Mouse (Mus musculus): ENCODE data around the gene Svs2. TPM values are rescaled to one million over a fixed set of nuclear protein-coding genes. Genes with fewer than 3 reads are reported as not detected.
"Not testable (repeated sequence)": the region's sequence is repeated elsewhere in the genome, so short reads cannot be mapped to it uniquely, and the experiment has no call there.

The Svs2 gene
- total RNA-seq (2014; rRNA removed): not detected in 2 replicates
- polyA plus RNA-seq (2015; fragmentation: Nextera tagmentation; extraction: Ambion mirVana): not detected in 2 replicates

DNA sequence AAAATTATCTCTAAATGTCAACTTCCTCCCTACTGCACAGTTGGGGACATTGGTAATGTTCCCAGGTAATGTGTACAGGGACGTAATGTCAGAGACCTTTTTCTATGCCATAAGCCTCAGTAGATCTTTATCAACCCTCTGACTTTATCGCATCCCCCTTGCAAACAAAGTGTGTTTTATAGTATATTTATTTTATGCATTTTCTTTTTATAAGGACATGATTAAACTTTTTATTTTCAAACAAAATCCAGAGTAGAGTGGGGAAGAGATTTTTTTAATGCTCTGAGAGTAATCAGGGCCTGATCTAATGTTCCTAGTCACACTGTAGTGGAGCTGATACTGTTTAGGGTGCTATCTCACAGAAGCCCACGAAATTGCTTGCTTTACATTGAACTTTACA is at the start of gene Svs2:
Gene Svs2 (minus strand): TSS at position 101 of the 400 bp plus-strand sequence.
- no peak for TF ChIP-seq CTCF (IDR thresholded peaks at IDR 0.05; ENCODE audit: low read depth)
- WGBS: 89% methylated on average over 3 of the region's 3 CpGs
- H3K4me2 ChIP-seq (ENCODE audit: low read depth): no peak within 1 kb of the TSS
- DNase-seq: no peak
- no peak within 1 kb of the TSS for H3K27ac ChIP-seq (ENCODE audit: low read depth, low read length)
- H3K9me3 ChIP-seq (ENCODE audit: low read length): no peaks in the 10 kb centered on the region
- H3K9ac ChIP-seq: no peak within 1 kb of the TSS
- no peaks in the 10 kb centered on the region for H3K4me1 ChIP-seq (ENCODE audit: insufficient read depth)
- no peaks in the 10 kb centered on the region for H3K27me3 ChIP-seq (ENCODE audit: insufficient read depth, low read length)
- H3K36me3 ChIP-seq (ENCODE audit: insufficient read depth): no peaks in the 10 kb centered on the region
- H3K4me3 ChIP-seq (ENCODE audit: low read depth, low read length): no peak within 1 kb of the TSS
- no peak for ATAC-seq

DNA sequence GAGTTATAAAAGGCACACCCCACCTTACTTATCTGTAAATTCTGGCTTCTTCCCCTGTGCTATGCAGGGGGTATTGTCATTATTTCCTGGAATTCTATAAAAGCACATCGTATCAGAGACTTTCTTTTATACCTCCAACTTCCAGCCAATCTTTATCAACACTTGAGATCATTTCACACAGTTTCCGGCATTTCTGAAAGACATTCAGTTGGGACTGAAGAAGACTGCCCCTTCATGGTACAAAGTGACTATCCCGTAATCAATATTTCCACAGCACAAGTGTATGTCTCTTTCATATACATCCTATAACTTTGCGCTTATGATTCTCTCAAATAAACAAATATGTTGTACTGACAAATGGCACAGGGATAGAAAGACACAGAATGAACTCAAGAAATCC is 40.1 kb upstream of the Svs2 start, which contains the start of gene Svs4:
Gene Svs4 (minus strand): TSS at position 101 of the 400 bp plus-strand sequence.
- WGBS: 95% methylated on average over 4 of the region's 4 CpGs
- H3K36me3 ChIP-seq (ENCODE audit: insufficient read depth): no peaks in the 10 kb centered on the region
- H3K27me3 ChIP-seq (ENCODE audit: insufficient read depth, low read length): no peaks in the 10 kb centered on the region
- no peak within 1 kb of the TSS for H3K27ac ChIP-seq (ENCODE audit: low read depth, low read length)
- no peak within 1 kb of the TSS for H3K4me2 ChIP-seq (ENCODE audit: low read depth)
- no peak within 1 kb of the TSS for H3K4me3 ChIP-seq (ENCODE audit: low read depth, low read length)
- no peak for TF ChIP-seq CTCF (IDR thresholded peaks at IDR 0.05; ENCODE audit: low read depth)
- H3K9me3 ChIP-seq (ENCODE audit: low read length): no peaks in the 10 kb centered on the region
- ATAC-seq (no peak), DNase-seq (no peak)
- no peaks in the 10 kb centered on the region for H3K4me1 ChIP-seq (ENCODE audit: insufficient read depth)
- no peak within 1 kb of the TSS for H3K9ac ChIP-seq

DNA sequence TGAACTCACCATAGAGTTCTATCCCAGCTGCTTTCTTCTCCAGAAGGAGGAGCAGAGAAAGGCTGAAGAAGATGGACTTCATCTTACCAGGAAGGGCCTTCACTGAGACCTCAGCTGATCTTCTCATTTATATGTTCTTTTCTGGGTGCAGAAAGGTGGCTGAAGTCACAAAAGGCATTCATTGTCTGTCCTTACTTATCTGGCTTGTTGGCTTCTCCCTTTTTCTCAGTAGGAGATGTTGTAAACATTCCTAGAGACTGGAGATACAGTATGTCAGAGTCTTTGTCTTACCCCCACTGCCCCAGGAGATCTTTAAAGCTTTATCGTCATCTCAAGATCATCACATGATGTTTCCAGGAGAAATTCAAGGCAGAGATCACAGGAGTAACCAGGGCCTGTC is 18.3 kb upstream of the Svs2 start, which contains the start of gene Svs3b:
Gene Svs3b (minus strand): TSS at position 101 of the 400 bp plus-strand sequence.
- H3K4me3 ChIP-seq (ENCODE audit: low read depth, low read length); H3K27me3 ChIP-seq (ENCODE audit: insufficient read depth, low read length); H3K4me2 ChIP-seq (ENCODE audit: low read depth); H3K9me3 ChIP-seq (ENCODE audit: low read length); DNase-seq; H3K27ac ChIP-seq (ENCODE audit: low read depth, low read length); H3K9ac ChIP-seq; H3K36me3 ChIP-seq (ENCODE audit: insufficient read depth); ATAC-seq; H3K4me1 ChIP-seq (ENCODE audit: insufficient read depth): not testable (repeated sequence)
- WGBS: 90% methylated on average over 1 of the region's 1 CpGs

DNA sequence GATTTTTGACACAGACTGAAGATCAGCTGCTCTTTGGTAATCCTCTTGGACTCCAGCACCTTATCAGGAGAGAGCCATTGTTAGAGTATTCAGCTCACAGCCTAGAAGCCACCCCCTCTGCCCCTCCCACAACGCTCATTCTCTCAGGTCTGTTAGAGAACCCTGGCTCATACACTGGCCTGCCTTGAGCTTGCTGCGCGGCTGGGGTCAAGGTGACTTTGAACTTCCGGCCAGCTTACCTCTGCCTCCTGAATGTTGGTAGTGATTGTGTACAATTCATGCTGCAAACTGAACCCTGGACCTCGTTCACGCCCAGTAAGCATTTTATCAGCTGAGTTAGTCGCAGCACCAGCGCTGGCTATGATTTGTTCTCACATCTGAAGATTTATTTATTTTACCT is 5.6 kb downstream of the Svs2 start:
- 92% methylated on average over 8 of the region's 8 CpGs for WGBS
- TF ChIP-seq CTCF (IDR thresholded peaks at IDR 0.05; ENCODE audit: low read depth): no peak

DNA sequence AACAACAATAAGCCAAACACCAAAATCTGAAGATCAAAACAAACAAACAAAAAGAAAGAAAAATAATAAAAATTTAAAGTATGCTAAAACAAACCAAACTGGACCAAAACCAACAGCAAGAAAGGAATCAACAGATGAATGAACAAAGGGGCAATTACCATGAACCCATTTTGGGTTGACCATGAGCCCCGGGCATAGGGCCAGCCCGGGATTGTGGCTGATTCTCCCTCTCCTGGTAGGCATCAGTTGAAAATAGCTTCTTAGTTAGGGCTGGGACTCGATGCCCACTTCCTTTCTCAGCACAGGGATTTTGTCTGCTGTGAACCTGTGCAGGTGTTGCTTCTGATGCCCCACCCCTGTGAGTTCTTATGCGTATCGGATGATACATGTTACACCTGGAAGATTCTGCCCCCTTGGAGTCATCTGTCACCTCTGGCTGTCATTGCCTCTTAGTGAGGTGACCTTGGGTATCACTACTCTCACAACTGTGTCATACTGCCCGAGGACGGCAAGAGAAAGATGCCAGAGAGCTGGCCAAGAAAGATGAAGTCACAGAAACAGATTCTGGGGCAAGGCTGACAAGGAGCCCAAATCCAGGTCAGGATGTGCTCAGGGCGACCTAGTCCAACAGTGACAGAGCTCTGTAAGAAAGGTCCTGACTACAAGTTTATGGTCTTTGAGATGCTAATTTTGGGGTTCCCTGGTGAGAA is 9.8 kb downstream of the Svs2 start:
- H3K27ac ChIP-seq (ENCODE audit: low read depth, low read length): no peak overlapping the region
- no peak overlapping the region for H3K4me3 ChIP-seq (ENCODE audit: low read depth, low read length)
- H3K9me3 ChIP-seq (ENCODE audit: low read length): no peaks in the 10 kb centered on the region
- no peak for TF ChIP-seq CTCF (IDR thresholded peaks at IDR 0.05; ENCODE audit: low read depth)
- H3K9ac ChIP-seq: no peak overlapping the region
- DNase-seq (no peak), ATAC-seq (no peak)
- H3K27me3 ChIP-seq (ENCODE audit: insufficient read depth, low read length): no peaks in the 10 kb centered on the region
- no peaks in the 10 kb centered on the region for H3K36me3 ChIP-seq (ENCODE audit: insufficient read depth)
- 85% methylated on average over 8 of the region's 8 CpGs for WGBS
- H3K4me1 ChIP-seq (ENCODE audit: insufficient read depth): no peaks in the 10 kb centered on the region
- H3K4me2 ChIP-seq (ENCODE audit: low read depth): no peak overlapping the region

More for the DNA sequence above, 5.6 kb downstream of the Svs2 start:
- Histone ChIP-seq H3K36me3 (ENCODE audit: insufficient read depth) (no peaks in the 10 kb centered on the region), H3K9ac (no peak overlapping the region), H3K27me3 (ENCODE audit: insufficient read depth, low read length) (no peaks in the 10 kb centered on the region), H3K9me3 (ENCODE audit: low read length) (no peaks in the 10 kb centered on the region), H3K27ac (ENCODE audit: low read depth, low read length) (no peak overlapping the region), H3K4me1 (ENCODE audit: insufficient read depth) (no peaks in the 10 kb centered on the region), H3K4me2 (ENCODE audit: low read depth) (no peak overlapping the region), H3K4me3 (ENCODE audit: low read depth, low read length) (no peak overlapping the region)
- ATAC-seq (no peak), DNase-seq (no peak)

DNA sequence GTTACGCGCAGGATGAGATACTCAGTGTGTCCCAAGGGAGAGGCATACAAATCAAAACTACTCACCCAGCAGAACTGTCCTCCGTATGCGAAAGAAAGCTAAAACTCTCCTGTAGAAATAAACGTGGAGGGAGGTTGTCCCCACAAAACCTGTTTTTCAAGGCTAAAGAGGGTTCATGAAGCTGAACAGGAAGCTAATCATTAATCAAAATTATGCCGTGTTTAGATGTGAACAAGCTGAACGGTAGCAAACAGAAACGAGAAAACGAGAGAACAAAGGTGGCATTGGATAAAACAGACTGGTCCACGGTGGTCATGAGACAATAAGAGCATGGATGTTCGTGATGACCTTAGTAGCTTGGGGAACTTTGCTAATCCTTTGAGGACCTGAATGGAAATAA is 16.7 kb downstream of the Svs2 start, which contains the start of gene Wfdc15b:
Gene Wfdc15b (minus strand): TSS at position 139 of the 400 bp plus-strand sequence.
- WGBS: 82% methylated on average over 11 of the region's 11 CpGs
- no peak for ATAC-seq
- no peak within 1 kb of the TSS for H3K4me3 ChIP-seq (ENCODE audit: low read depth, low read length)
- no peak within 1 kb of the TSS for H3K4me2 ChIP-seq (ENCODE audit: low read depth)
- no peaks in the 10 kb centered on the region for H3K36me3 ChIP-seq (ENCODE audit: insufficient read depth)
- H3K4me1 ChIP-seq (ENCODE audit: insufficient read depth): no peaks in the 10 kb centered on the region
- H3K27me3 ChIP-seq (ENCODE audit: insufficient read depth, low read length): no peaks in the 10 kb centered on the region
- no peak for TF ChIP-seq CTCF (IDR thresholded peaks at IDR 0.05; ENCODE audit: low read depth)
- H3K9me3 ChIP-seq (ENCODE audit: low read length): no peaks in the 10 kb centered on the region
- no peak within 1 kb of the TSS for H3K27ac ChIP-seq (ENCODE audit: low read depth, low read length)
- H3K9ac ChIP-seq: no peak within 1 kb of the TSS
- DNase-seq: no peak

DNA sequence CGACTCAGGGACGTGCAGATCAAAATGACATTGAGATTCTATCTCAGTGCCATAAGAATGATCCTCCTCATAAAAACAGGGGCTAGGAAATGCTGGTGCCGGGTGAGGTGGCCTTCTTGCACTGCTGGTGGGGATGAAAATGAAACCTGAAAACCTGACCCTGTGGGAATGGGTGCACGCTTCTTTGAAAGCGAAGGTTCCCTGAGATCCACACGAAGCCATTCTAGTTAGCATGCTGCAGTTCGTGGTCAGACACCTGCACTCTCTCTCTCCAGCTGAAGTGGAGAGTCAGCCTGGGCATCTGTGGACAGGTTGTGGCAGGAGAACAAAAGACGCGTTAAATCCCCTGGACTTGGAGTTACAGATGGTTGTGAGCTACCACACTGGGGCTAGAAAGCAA is 19.0 kb downstream of the Svs2 start:
- ATAC-seq (no peak), DNase-seq (no peak)
- H3K4me3 ChIP-seq (ENCODE audit: low read depth, low read length): no peak overlapping the region
- no peak overlapping the region for H3K4me2 ChIP-seq (ENCODE audit: low read depth)
- no peak for TF ChIP-seq CTCF (IDR thresholded peaks at IDR 0.05; ENCODE audit: low read depth)
- no peaks in the 10 kb centered on the region for H3K4me1 ChIP-seq (ENCODE audit: insufficient read depth)
- no peak overlapping the region for H3K9ac ChIP-seq
- H3K9me3 ChIP-seq (ENCODE audit: low read length): no peaks in the 10 kb centered on the region
- H3K27me3 ChIP-seq (ENCODE audit: insufficient read depth, low read length): no peaks in the 10 kb centered on the region
- WGBS: 85% methylated on average over 9 of the region's 9 CpGs
- H3K36me3 ChIP-seq (ENCODE audit: insufficient read depth): no peaks in the 10 kb centered on the region
- no peak overlapping the region for H3K27ac ChIP-seq (ENCODE audit: low read depth, low read length)
